Mouse (Mus musculus) ES-E14 (cell line): ENCODE data around the gene Actn2.

Experiments used
- HCFC1 ChIP-seq: IDR thresholded peaks from 2 replicates; pipeline ENCODE4 v1.6.1; 2012; ENCODE audit warnings: low read length, inconsistent platforms, borderline replicate concordance; ENCODE audit not compliant: insufficient read depth
- ZC3H11A ChIP-seq: IDR thresholded peaks from 2 replicates; pipeline ENCODE4 v1.6.1; 2012; ENCODE audit warnings: low read depth, mild to moderate bottlenecking, inconsistent platforms, low read length, borderline replicate concordance

DNA sequence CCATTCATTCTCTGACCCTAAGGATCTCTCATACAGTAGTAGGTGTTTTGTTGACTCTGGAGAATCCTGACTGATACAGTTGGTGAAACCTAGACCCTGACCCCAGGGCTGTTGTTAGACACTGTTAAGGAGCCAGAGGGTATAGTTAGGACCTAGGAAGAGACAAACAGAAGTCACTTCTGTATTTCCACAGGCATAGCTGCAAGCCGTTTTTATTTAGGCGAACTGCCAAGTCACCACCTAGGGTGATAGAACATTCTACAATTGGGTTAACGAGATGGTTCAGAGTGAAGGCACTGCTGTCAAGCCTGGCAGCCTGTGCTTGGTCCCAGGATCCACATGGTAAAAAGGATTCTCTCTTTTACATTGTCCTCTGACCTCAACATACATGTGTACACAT is 6.3 kb upstream of the Actn2 start:
- TF ChIP-seq HCFC1 (no peak), ZC3H11A (no peak)
